Mouse (Mus musculus) inflammation-experienced regulatory T-cells (primary cell): ENCODE results near the gene Rbmx. TPM values are rescaled to one million over a fixed set of nuclear protein-coding genes. Genes with fewer than 3 reads are reported as not detected.

ENCODE experiments used
- polyA plus RNA-seq, 2 experiments: library from polyadenylated mRNA; unstranded; fragments of 100-300 nt; shearing (Covaris generic); gene quantifications; one replicate each; pipeline ENCODE4 v1.2.1; 2017

The Rbmx gene
- polyA plus RNA-seq = 10 to 100 TPM; 67.3 to 73.1 TPM

DNA sequence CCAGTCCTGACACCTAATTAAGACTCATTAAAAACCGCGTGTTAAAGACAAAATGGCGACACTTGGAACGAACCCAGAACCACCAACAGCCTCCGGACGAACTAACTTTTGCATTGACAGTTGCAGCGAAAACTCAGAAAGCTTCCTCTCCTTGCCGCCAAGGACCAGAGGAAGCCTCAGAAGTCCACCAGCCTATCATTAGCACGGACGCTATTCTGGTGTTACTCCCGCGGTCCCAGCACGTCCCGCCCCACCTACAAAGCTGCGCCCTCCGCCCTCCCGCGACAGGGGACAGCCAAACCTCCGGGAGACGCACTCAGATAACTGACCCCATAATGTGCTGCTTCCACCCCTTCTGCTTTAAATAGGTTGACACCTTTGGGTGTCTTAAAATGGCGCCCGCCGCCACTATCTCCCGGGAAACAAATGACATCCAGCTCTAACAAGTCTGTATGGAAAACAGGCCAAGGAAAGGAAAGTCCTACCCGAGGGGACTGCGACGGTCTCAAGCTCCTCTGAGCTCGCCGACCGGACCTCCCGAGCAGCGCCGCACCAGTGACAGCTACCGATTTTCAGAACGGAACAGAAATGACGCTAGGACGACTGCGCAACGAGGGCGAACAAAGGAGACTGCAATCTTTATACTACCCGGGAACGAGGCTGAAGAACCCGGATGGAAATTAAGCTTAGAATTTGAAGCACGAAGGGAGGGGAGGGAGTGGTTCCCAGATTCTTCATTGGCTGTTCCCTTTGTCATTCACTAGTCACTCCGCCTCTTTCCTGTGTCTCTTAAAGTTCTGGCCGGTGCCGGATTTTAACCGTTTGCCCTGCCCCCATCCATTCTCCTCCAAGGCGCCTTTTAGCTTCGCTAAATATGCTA, at the start of gene Rbmx:
Gene Rbmx, minus strand, starts transcription at position 670 of the 880 bp plus-strand sequence.

GRCm38 (mm10) chrX:57408769-57409168, 15.9 kb upstream of the Rbmx start, which contains the start of gene Gm364:
Gene Gm364 (plus strand): TSS chrX:57409154.

GRCm38 (mm10) chrX:57338371-57339211, 54.2 kb downstream of the Rbmx start, which contains the start of gene Arhgef6:
Gene Arhgef6 (minus strand): TSS chrX:57338729.

Other genes with a start within 250 kb of the Rbmx start
- gene Cd40lg, start 180.9 kb downstream of the Rbmx start, polyA plus RNA-seq = 100 to 1,000 TPM in 1 of 2 experiments, 10 to 100 TPM in 1; 59.2 to 159 TPM
- gene Arhgef6, start 54.3 kb downstream of the Rbmx start, polyA plus RNA-seq = 100 to 1,000 TPM; 116 to 123 TPM
- gene Gm364, start 16.1 kb upstream of the Rbmx start, polyA plus RNA-seq = not detected
- gene Gpr101, start 110.7 kb upstream of the Rbmx start, polyA plus RNA-seq = not detected